Mouse (Mus musculus): ENCODE measurements around the gene Tmem201. TPM values are rescaled to one million over a fixed set of nuclear protein-coding genes. Genes with fewer than 3 reads are reported as not detected.
A peak's percentile ranks its signal among the peaks of the same experiment; 100 is the strongest.
"Not testable (repeated sequence)": the region's sequence is repeated elsewhere in the genome, so short reads cannot be mapped to it uniquely, and the experiment has no call there.

The Tmem201 gene
- polyA plus RNA-seq, 1 experiment: 34.2 TPM

DNA sequence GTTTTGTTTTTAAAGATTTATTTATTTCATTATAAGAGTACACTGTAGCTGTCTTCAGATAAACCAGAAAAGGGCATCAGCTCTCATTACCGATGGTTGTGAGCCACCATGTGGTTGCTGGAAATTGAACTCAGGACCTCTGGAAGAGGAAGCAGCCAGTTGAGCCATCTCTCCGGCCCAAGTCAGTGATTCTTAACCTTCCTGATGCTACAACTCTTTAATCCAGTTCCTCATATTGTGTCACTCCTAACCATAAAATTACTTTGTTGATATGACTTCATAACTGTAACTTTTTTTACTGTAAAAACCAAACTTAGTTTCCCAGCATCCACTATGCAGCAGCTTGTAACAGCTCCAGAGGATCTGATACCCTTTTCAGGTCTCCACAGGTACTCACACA lies 25.5 kb upstream of the Tmem201 start:
- Histone ChIP-seq H3K36me3 (ENCODE audit: control insufficient read depth, insufficient read depth, low read length) (no peaks in the 10 kb centered on the region), H3K27ac (ENCODE audit: insufficient read depth, low read depth, low read length) (no peak overlapping the region), H3K4me1 (ENCODE audit: control insufficient read depth, insufficient read depth, low read length) (peaks cover 11% of the 10 kb centered on the region), H3K27me3 (replicated peaks; ENCODE audit: control insufficient read depth, insufficient read depth, low read length) (no peaks in the 10 kb centered on the region), H3K4me3 (ENCODE audit: insufficient read depth, low read depth, low read length) (no peak overlapping the region)
- TF ChIP-seq POLR2A (IDR thresholded peaks at IDR 0.05; ENCODE audit: low read depth, low read length): no peak
- TF ChIP-seq CTCF (conservative IDR thresholded peaks at IDR 0.05; ENCODE audit: insufficient read depth, insufficient read length, low read depth, low read length): no peak
- WGBS: 70% methylated on average over 2 of the region's 2 CpGs
- DNase-seq: no peak

GRCm38 (mm10) chr4:149759517-149759916 lies 21.7 kb upstream of the Tmem201 start:
- 33% methylated on average over 5 of the region's 5 CpGs for WGBS
- TF ChIP-seq CTCF (conservative IDR thresholded peaks at IDR 0.05; ENCODE audit: insufficient read depth, insufficient read length, low read depth, low read length) (no peak), POLR2A (IDR thresholded peaks at IDR 0.05; ENCODE audit: low read depth, low read length) (no peak)
- DNase-seq: no peak
- H3K4me3 ChIP-seq (ENCODE audit: insufficient read depth, low read depth, low read length): no peak overlapping the region
- no peaks in the 10 kb centered on the region for H3K27me3 ChIP-seq (replicated peaks; ENCODE audit: control insufficient read depth, insufficient read depth, low read length)
- no peaks in the 10 kb centered on the region for H3K36me3 ChIP-seq (ENCODE audit: control insufficient read depth, insufficient read depth, low read length)
- H3K4me1 ChIP-seq (ENCODE audit: control insufficient read depth, insufficient read depth, low read length): peaks cover 17% of the 10 kb centered on the region
- H3K27ac ChIP-seq (ENCODE audit: insufficient read depth, low read depth, low read length): no peak overlapping the region

GRCm38 (mm10) chr4:149758423-149758822 lies 20.6 kb upstream of the Tmem201 start:
- H3K27me3 ChIP-seq (replicated peaks; ENCODE audit: control insufficient read depth, insufficient read depth, low read length): no peaks in the 10 kb centered on the region
- peak; percentile 69 for DNase-seq
- WGBS: 21% methylated on average over 6 of the region's 6 CpGs
- no peaks in the 10 kb centered on the region for H3K36me3 ChIP-seq (ENCODE audit: control insufficient read depth, insufficient read depth, low read length)
- H3K27ac ChIP-seq (ENCODE audit: insufficient read depth, low read depth, low read length): peak overlapping the region; percentile 62
- no peak overlapping the region for H3K4me3 ChIP-seq (ENCODE audit: insufficient read depth, low read depth, low read length)
- peaks cover 17% of the 10 kb centered on the region for H3K4me1 ChIP-seq (ENCODE audit: control insufficient read depth, insufficient read depth, low read length)
- TF ChIP-seq CTCF (conservative IDR thresholded peaks at IDR 0.05; ENCODE audit: insufficient read depth, insufficient read length, low read depth, low read length) (no peak), POLR2A (IDR thresholded peaks at IDR 0.05; ENCODE audit: low read depth, low read length) (no peak)

- H3K4me1 ChIP-seq (ENCODE audit: control insufficient read depth, insufficient read depth, low read length): peaks cover 17% of the 10 kb centered on the region
- H3K27me3 ChIP-seq (replicated peaks; ENCODE audit: control insufficient read depth, insufficient read depth, low read length); H3K4me3 ChIP-seq (ENCODE audit: insufficient read depth, low read depth, low read length); DNase-seq; H3K36me3 ChIP-seq (ENCODE audit: control insufficient read depth, insufficient read depth, low read length); H3K27ac ChIP-seq (ENCODE audit: insufficient read depth, low read depth, low read length): not testable (repeated sequence)
- WGBS: 91% methylated on average over 7 of the region's 7 CpGs
These were observed 18.7 kb upstream of the Tmem201 start for GRCm38 (mm10) chr4:149756546-149756945.

- no peak for TF ChIP-seq POLR2A (IDR thresholded peaks at IDR 0.05; ENCODE audit: low read depth, low read length)
- TF ChIP-seq CTCF (conservative IDR thresholded peaks at IDR 0.05; ENCODE audit: insufficient read depth, insufficient read length, low read depth, low read length): no peak
- Histone ChIP-seq H3K4me1 (ENCODE audit: control insufficient read depth, insufficient read depth, low read length) (peaks cover 1% of the 10 kb centered on the region; the same call in 1 of the 2 replicates), H3K4me3 (ENCODE audit: insufficient read depth, low read depth, low read length) (no peak overlapping the region), H3K27me3 (replicated peaks; ENCODE audit: control insufficient read depth, insufficient read depth, low read length) (no peaks in the 10 kb centered on the region), H3K27ac (ENCODE audit: insufficient read depth, low read depth, low read length) (no peak overlapping the region), H3K36me3 (ENCODE audit: control insufficient read depth, insufficient read depth, low read length) (no peaks in the 10 kb centered on the region)
- WGBS: 65% methylated on average over 3 of the region's 3 CpGs
- DNase-seq: no peak
These were observed 15.0 kb upstream of the Tmem201 start for GRCm38 (mm10) chr4:149752836-149753235.

GRCm38 (mm10) chr4:149752124-149752799 lies 14.4 kb upstream of the Tmem201 start:
- Histone ChIP-seq H3K4me1 (ENCODE audit: control insufficient read depth, insufficient read depth, low read length) (no peaks in the 10 kb centered on the region), H3K4me3 (ENCODE audit: insufficient read depth, low read depth, low read length) (no peak overlapping the region), H3K36me3 (ENCODE audit: control insufficient read depth, insufficient read depth, low read length) (no peaks in the 10 kb centered on the region), H3K27ac (ENCODE audit: insufficient read depth, low read depth, low read length) (no peak overlapping the region), H3K27me3 (replicated peaks; ENCODE audit: control insufficient read depth, insufficient read depth, low read length) (no peaks in the 10 kb centered on the region)
- TF ChIP-seq POLR2A (IDR thresholded peaks at IDR 0.05; ENCODE audit: low read depth, low read length) (no peak), CTCF (conservative IDR thresholded peaks at IDR 0.05; ENCODE audit: insufficient read depth, insufficient read length, low read depth, low read length) (peak; percentile 75)
- DNase-seq: peak; percentile 71
- 38% methylated on average over 17 of the region's 17 CpGs for WGBS

- H3K4me3 ChIP-seq (ENCODE audit: insufficient read depth, low read depth, low read length): no peak overlapping the region
- H3K4me1 ChIP-seq (ENCODE audit: control insufficient read depth, insufficient read depth, low read length): no peaks in the 10 kb centered on the region
- no peaks in the 10 kb centered on the region for H3K27me3 ChIP-seq (replicated peaks; ENCODE audit: control insufficient read depth, insufficient read depth, low read length)
- H3K36me3 ChIP-seq (ENCODE audit: control insufficient read depth, insufficient read depth, low read length): no peaks in the 10 kb centered on the region
- no peak overlapping the region for H3K27ac ChIP-seq (ENCODE audit: insufficient read depth, low read depth, low read length)
- WGBS: 75% methylated on average over 5 of the region's 5 CpGs
- DNase-seq: no peak
- TF ChIP-seq CTCF (conservative IDR thresholded peaks at IDR 0.05; ENCODE audit: insufficient read depth, insufficient read length, low read depth, low read length) (no peak), POLR2A (IDR thresholded peaks at IDR 0.05; ENCODE audit: low read depth, low read length) (no peak)
These were observed 12.8 kb upstream of the Tmem201 start for GRCm38 (mm10) chr4:149750671-149751070.

- WGBS: 95% methylated on average over 3 of the region's 3 CpGs
- not testable (repeated sequence) for H3K27ac ChIP-seq (ENCODE audit: insufficient read depth, low read depth, low read length); H3K36me3 ChIP-seq (ENCODE audit: control insufficient read depth, insufficient read depth, low read length); H3K4me3 ChIP-seq (ENCODE audit: insufficient read depth, low read depth, low read length); DNase-seq; H3K27me3 ChIP-seq (replicated peaks; ENCODE audit: control insufficient read depth, insufficient read depth, low read length); H3K4me1 ChIP-seq (ENCODE audit: control insufficient read depth, insufficient read depth, low read length)
These were observed 11.8 kb upstream of the Tmem201 start for GRCm38 (mm10) chr4:149749663-149750015.

All from kidney, adult 2 months (tissue).